Mouse (Mus musculus): ENCODE results near the gene Cygb. TPM values are rescaled to one million over a fixed set of nuclear protein-coding genes. Genes with fewer than 3 reads are reported as not detected.

The Cygb gene
- polyA plus RNA-seq, 1 experiment from 2014 or later, result 9.3 TPM

- Histone ChIP-seq H3K9me3 (replicated peaks) (no peaks in the 10 kb centered on the region), H3K4me3 (no peak overlapping the region), H3K9ac (no peak overlapping the region), H3K4me2 (no peak overlapping the region), H3K4me1 (peaks cover 17% of the 10 kb centered on the region), H3K27me3 (peaks cover 33% of the 10 kb centered on the region), H3K36me3 (ENCODE audit: poor library complexity, severe bottlenecking) (no peaks in the 10 kb centered on the region), H3K27ac (no peak overlapping the region)
- WGBS, result 72% methylated on average over 17 of the region's 17 CpGs
- ATAC-seq, result no peak
Measured at GRCm38 (mm10) chr11:116625081-116626000, 28.8 kb downstream of the Cygb start.

GRCm38 (mm10) chr11:116624131-116624832 is 29.8 kb downstream of the Cygb start:
- peaks cover 33% of the 10 kb centered on the region for H3K27me3 ChIP-seq
- peak overlapping the region; percentile 50 for H3K4me3 ChIP-seq
- 12% methylated on average over 42 of the region's 42 CpGs for WGBS
- H3K4me1 ChIP-seq, result peaks cover 17% of the 10 kb centered on the region
- H3K9ac ChIP-seq, result peak overlapping the region; percentile 65
- H3K4me2 ChIP-seq, result peak overlapping the region; percentile 70
- no peak overlapping the region for H3K27ac ChIP-seq
- ATAC-seq, result peak; percentile 32; the same call in 1 of the 2 replicates
- H3K36me3 ChIP-seq (ENCODE audit: poor library complexity, severe bottlenecking), result no peaks in the 10 kb centered on the region
- H3K9me3 ChIP-seq (replicated peaks), result no peaks in the 10 kb centered on the region

- no peak overlapping the region for H3K27ac ChIP-seq
- H3K9ac ChIP-seq, result peak overlapping the region; percentile 65
- H3K4me1 ChIP-seq, result peaks cover 14% of the 10 kb centered on the region
- H3K4me2 ChIP-seq, result peak overlapping the region; percentile 70
- H3K36me3 ChIP-seq (ENCODE audit: poor library complexity, severe bottlenecking), result no peaks in the 10 kb centered on the region
- WGBS, result 5% methylated on average over 40 of the region's 40 CpGs
- H3K4me3 ChIP-seq, result peak overlapping the region; percentile 50
- H3K27me3 ChIP-seq, result peaks cover 33% of the 10 kb centered on the region
- no peaks in the 10 kb centered on the region for H3K9me3 ChIP-seq (replicated peaks)
- peak; percentile 9; the same call in 1 of the 2 replicates for ATAC-seq
Measured at GRCm38 (mm10) chr11:116623281-116624124, 30.6 kb downstream of the Cygb start.

GRCm38 (mm10) chr11:116621258-116621704 is 32.8 kb downstream of the Cygb start:
- 63% methylated on average over 6 of the region's 6 CpGs for WGBS
- no peak overlapping the region for H3K27ac ChIP-seq
- peaks cover 12% of the 10 kb centered on the region for H3K4me1 ChIP-seq

GRCm38 (mm10) chr11:116620559-116621253 is 33.4 kb downstream of the Cygb start:
- WGBS, result 84% methylated on average over 10 of the region's 10 CpGs
- H3K4me2 ChIP-seq, result no peak overlapping the region
- H3K4me3 ChIP-seq, result no peak overlapping the region
- H3K36me3 ChIP-seq (ENCODE audit: poor library complexity, severe bottlenecking), result no peaks in the 10 kb centered on the region
- H3K9me3 ChIP-seq (replicated peaks), result no peaks in the 10 kb centered on the region
- ATAC-seq, result no peak
- H3K27me3 ChIP-seq, result peaks cover 33% of the 10 kb centered on the region
- no peak overlapping the region for H3K27ac ChIP-seq
- H3K4me1 ChIP-seq, result peaks cover 12% of the 10 kb centered on the region
- H3K9ac ChIP-seq, result no peak overlapping the region

More at GRCm38 (mm10) chr11:116621258-116621704, 32.8 kb downstream of the Cygb start:
- Histone ChIP-seq H3K36me3 (ENCODE audit: poor library complexity, severe bottlenecking) (no peaks in the 10 kb centered on the region), H3K9me3 (replicated peaks) (no peaks in the 10 kb centered on the region), H3K27me3 (peaks cover 33% of the 10 kb centered on the region), H3K4me3 (no peak overlapping the region), H3K4me2 (no peak overlapping the region), H3K9ac (no peak overlapping the region)
- ATAC-seq, result no peak

- Histone ChIP-seq H3K9me3 (replicated peaks) (no peaks in the 10 kb centered on the region), H3K4me3 (no peak overlapping the region), H3K27ac (no peak overlapping the region), H3K27me3 (peaks cover 31% of the 10 kb centered on the region), H3K4me1 (peaks cover 12% of the 10 kb centered on the region), H3K36me3 (ENCODE audit: poor library complexity, severe bottlenecking) (no peaks in the 10 kb centered on the region), H3K4me2 (no peak overlapping the region), H3K9ac (no peak overlapping the region)
- ATAC-seq, result no peak
- 42% methylated on average over 9 of the region's 9 CpGs for WGBS
Measured at GRCm38 (mm10) chr11:116620073-116620472, 34.0 kb downstream of the Cygb start.

- Histone ChIP-seq H3K9me3 (replicated peaks) (no peaks in the 10 kb centered on the region), H3K36me3 (ENCODE audit: poor library complexity, severe bottlenecking) (no peaks in the 10 kb centered on the region), H3K4me1 (peaks cover 10% of the 10 kb centered on the region), H3K27ac (no peak overlapping the region), H3K9ac (no peak overlapping the region), H3K4me3 (no peak overlapping the region), H3K4me2 (no peak overlapping the region), H3K27me3 (peaks cover 26% of the 10 kb centered on the region)
- ATAC-seq, result no peak
- 85% methylated on average over 8 of the region's 8 CpGs for WGBS
Measured at GRCm38 (mm10) chr11:116619561-116619960, 34.6 kb downstream of the Cygb start.

- ATAC-seq, result no peak
- H3K27ac ChIP-seq, result no peak overlapping the region
- H3K27me3 ChIP-seq, result peaks cover 22% of the 10 kb centered on the region
- no peak overlapping the region for H3K9ac ChIP-seq
- H3K4me3 ChIP-seq, result no peak overlapping the region
- no peaks in the 10 kb centered on the region for H3K36me3 ChIP-seq (ENCODE audit: poor library complexity, severe bottlenecking)
- 87% methylated on average over 7 of the region's 7 CpGs for WGBS
- H3K9me3 ChIP-seq (replicated peaks), result no peaks in the 10 kb centered on the region
- H3K4me1 ChIP-seq, result peaks cover 7% of the 10 kb centered on the region
- no peak overlapping the region for H3K4me2 ChIP-seq
Measured at GRCm38 (mm10) chr11:116619156-116619555, 35.0 kb downstream of the Cygb start.

- no peak overlapping the region for H3K9ac ChIP-seq
- 93% methylated on average over 7 of the region's 7 CpGs for WGBS
- no peaks in the 10 kb centered on the region for H3K9me3 ChIP-seq (replicated peaks)
- no peak overlapping the region for H3K27ac ChIP-seq
- H3K4me2 ChIP-seq, result no peak overlapping the region
- no peak for ATAC-seq
- H3K4me1 ChIP-seq, result peaks cover 2% of the 10 kb centered on the region
- H3K4me3 ChIP-seq, result no peak overlapping the region
- peaks cover 17% of the 10 kb centered on the region for H3K27me3 ChIP-seq
- H3K36me3 ChIP-seq (ENCODE audit: poor library complexity, severe bottlenecking), result no peaks in the 10 kb centered on the region
Measured at GRCm38 (mm10) chr11:116618666-116619065, 35.4 kb downstream of the Cygb start.

GRCm38 (mm10) chr11:116617641-116618040 is 36.5 kb downstream of the Cygb start:
- no peaks in the 10 kb centered on the region for H3K9me3 ChIP-seq (replicated peaks)
- no peak for ATAC-seq
- no peak overlapping the region for H3K4me3 ChIP-seq
- no peaks in the 10 kb centered on the region; the same call in 1 of the 2 replicates for H3K4me1 ChIP-seq
- peaks cover 7% of the 10 kb centered on the region for H3K27me3 ChIP-seq
- H3K27ac ChIP-seq, result no peak overlapping the region
- no peak overlapping the region for H3K9ac ChIP-seq
- H3K36me3 ChIP-seq (ENCODE audit: poor library complexity, severe bottlenecking), result no peaks in the 10 kb centered on the region
- WGBS, result 91% methylated on average over 7 of the region's 7 CpGs
- H3K4me2 ChIP-seq, result no peak overlapping the region

- H3K27ac ChIP-seq, result no peak overlapping the region
- no peaks in the 10 kb centered on the region for H3K27me3 ChIP-seq
- H3K4me3 ChIP-seq, result no peak overlapping the region
- WGBS, result 78% methylated on average over 10 of the region's 10 CpGs
- no peak overlapping the region for H3K4me2 ChIP-seq
- H3K4me1 ChIP-seq, result no peaks in the 10 kb centered on the region; the same call in 1 of the 2 replicates
- H3K36me3 ChIP-seq (ENCODE audit: poor library complexity, severe bottlenecking), result no peaks in the 10 kb centered on the region
- ATAC-seq, result no peak
- H3K9ac ChIP-seq, result no peak overlapping the region
- H3K9me3 ChIP-seq (replicated peaks), result no peaks in the 10 kb centered on the region
Measured at GRCm38 (mm10) chr11:116616438-116617118, 37.5 kb downstream of the Cygb start.
